Mouse (Mus musculus) megakaryocyte, embryonic 14.5 days (primary cell): ENCODE data around the gene Tbc1d2.

Experiments used
- FLI1 ChIP-seq: IDR thresholded peaks from 2 replicates; pipeline ENCODE4 v1.6.1; 2012; ENCODE audit warnings: low read length, inconsistent platforms, mixed read lengths
- GATA1 ChIP-seq: IDR thresholded peaks from 3 replicates; pipeline ENCODE4 v1.6.1; 2012; ENCODE audit warnings: mixed read lengths, low read length, inconsistent platforms, borderline replicate concordance

DNA sequence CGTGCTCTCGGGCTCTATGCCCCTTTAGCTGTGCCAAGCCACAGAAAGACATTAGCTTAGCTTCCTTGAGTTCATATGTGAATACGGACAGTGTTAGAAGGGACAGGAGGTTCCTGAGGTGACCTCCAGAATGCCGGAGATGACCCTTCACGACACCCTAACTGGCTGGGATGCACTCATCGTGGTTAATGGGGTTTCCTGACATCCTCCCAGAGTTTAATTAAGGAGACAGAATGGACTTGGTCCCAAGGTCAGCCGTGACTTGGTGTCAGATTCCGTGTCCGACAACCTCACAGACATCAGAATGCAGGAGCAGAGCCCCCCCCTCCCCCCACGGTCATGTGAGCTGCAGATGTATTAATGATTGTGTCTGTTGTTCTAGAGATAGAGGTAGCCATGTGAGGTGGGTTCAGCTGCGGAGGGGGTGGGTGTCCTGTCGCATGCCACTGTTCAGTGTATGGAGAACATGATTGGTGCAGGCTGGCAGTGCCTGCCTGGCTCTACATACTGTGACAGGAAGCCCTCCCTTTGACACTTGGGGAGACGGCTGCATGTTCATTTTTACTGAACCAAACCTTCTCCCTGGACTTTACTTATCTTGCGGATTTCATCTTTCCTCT, 38.3 kb upstream of the Tbc1d2 start:
- no peak for TF ChIP-seq GATA1
- no peak for TF ChIP-seq FLI1
